Mouse (Mus musculus) hindbrain, embryonic 16.5 days (tissue): ENCODE data around the gene Rflna. TPM values are rescaled to one million over a fixed set of nuclear protein-coding genes. Genes with fewer than 3 reads are reported as not detected.
A peak's percentile ranks its signal among the peaks of the same experiment; 100 is the strongest.

Source experiments
- ATAC-seq: fragments of 200-750 bp; cut with Nextera tagmentation; 2 replicates; pipeline ENCODE4 v1.8.0; 2017; ENCODE audit warnings: moderate TSS enrichment, moderate library complexity
- H3K27ac ChIP-seq: fragments of 300-500 bp; sonication (generic); 2 replicates; pipeline ENCODE4 v1.5.1; 2014; ENCODE audit warnings: low read depth, mild to moderate bottlenecking, control low read depth, low read length, moderate library complexity
- H3K27me3 ChIP-seq: fragments of 300-500 bp; sonication (generic); replicated peaks from 2 replicates; pipeline ENCODE4 v1.6.1; 2014; ENCODE audit warnings: low read length; ENCODE audit not compliant: control insufficient read depth, insufficient read depth
- H3K36me3 ChIP-seq: fragments of 300-500 bp; sonication (generic); 2 replicates; pipeline ENCODE4 v1.6.1; 2014; ENCODE audit warnings: mild to moderate bottlenecking, low read length, moderate library complexity, mixed read lengths; ENCODE audit not compliant: control insufficient read depth, insufficient read depth
- H3K4me1 ChIP-seq: fragments of 300-500 bp; sonication (generic); 2 replicates; pipeline ENCODE4 v1.6.1; 2014; ENCODE audit warnings: low read depth, low read length; ENCODE audit not compliant: control insufficient read depth, insufficient read depth
- H3K4me2 ChIP-seq: fragments of 300-500 bp; sonication (generic); 2 replicates; pipeline ENCODE4 v1.6.1; 2014; ENCODE audit warnings: mild to moderate bottlenecking, low read length, control low read depth, moderate library complexity
- H3K4me3 ChIP-seq: fragments of 300-500 bp; sonication (generic); 2 replicates; pipeline ENCODE4 v1.5.1; 2014; ENCODE audit warnings: mild to moderate bottlenecking, low read length, control low read depth, moderate library complexity
- H3K9ac ChIP-seq: fragments of 300-500 bp; sonication (generic); 2 replicates; pipeline ENCODE4 v1.6.1; 2014; ENCODE audit warnings: low read depth, mild to moderate bottlenecking, control low read depth, low read length, moderate library complexity
- H3K9me3 ChIP-seq: fragments of 300-500 bp; sonication (generic); 2 replicates; pipeline ENCODE4 v1.6.1; 2014; ENCODE audit warnings: mild to moderate bottlenecking, low read length, moderate library complexity; ENCODE audit not compliant: control insufficient read depth
- WGBS: fragments of 180-500 bp; shearing (Covaris S2); extraction: QIAGEN DNeasy Blood & Tissue Kit; methylation state at CpG from one replicate; pipeline ENCODE4 v1.1.7; 2014; 5-methylcytosine and 5-hydroxymethylcytosine counted together
- polyA plus RNA-seq: library from polyadenylated mRNA; unstranded; fragments of >200 nt; fragmentation: Nextera tagmentation; extraction: Ambion mirVana; gene quantifications from 2 replicates; pipeline ENCODE4 v1.2.1, GENCODE M21; 2015

Gene Rflna
- polyA plus RNA-seq, 1 experiment from 2014 or later = 6.9 TPM

- H3K27ac ChIP-seq = peak overlapping the region; percentile 31; the same call in 1 of the 2 replicates
- no peaks in the 10 kb centered on the region for H3K9me3 ChIP-seq
- no peaks in the 10 kb centered on the region for H3K27me3 ChIP-seq
- peak; percentile 58 for ATAC-seq
- WGBS = 48% methylated on average over 14 of the region's 14 CpGs
- H3K4me1 ChIP-seq = peaks cover 18% of the 10 kb centered on the region
- H3K9ac ChIP-seq = no peak overlapping the region
- H3K4me3 ChIP-seq = no peak overlapping the region
- H3K4me2 ChIP-seq = no peak overlapping the region
- no peaks in the 10 kb centered on the region for H3K36me3 ChIP-seq
Measured at GRCm38 (mm10) chr5:124966622-124967332, 36.2 kb upstream of the Rflna start.

DNA sequence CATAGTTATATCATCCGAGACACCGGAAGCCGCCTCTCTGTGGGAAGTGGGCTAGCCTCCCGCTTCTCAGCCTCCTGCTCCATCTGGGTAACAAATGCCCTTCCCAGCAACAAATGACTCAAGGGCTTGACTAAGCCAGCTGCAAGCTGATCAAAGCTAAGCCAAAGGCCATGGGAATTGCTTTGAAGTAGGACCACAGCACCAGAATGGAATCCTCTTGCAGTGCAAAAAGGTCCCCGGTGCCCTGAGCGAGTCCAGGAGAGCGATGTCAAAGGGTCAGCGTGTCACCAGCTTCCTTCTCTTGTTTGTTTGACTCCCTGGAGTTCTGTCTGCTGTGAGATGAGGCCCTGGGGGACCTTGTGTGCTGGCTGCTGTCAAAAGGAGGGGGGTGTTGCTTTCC, 33.2 kb upstream of the Rflna start:
- no peaks in the 10 kb centered on the region for H3K27me3 ChIP-seq
- H3K4me1 ChIP-seq = peaks cover 6% of the 10 kb centered on the region; the same call in 1 of the 2 replicates
- no peak overlapping the region for H3K4me2 ChIP-seq
- no peaks in the 10 kb centered on the region for H3K9me3 ChIP-seq
- no peak for ATAC-seq
- 25% methylated on average over 8 of the region's 8 CpGs for WGBS
- no peaks in the 10 kb centered on the region for H3K36me3 ChIP-seq
- no peak overlapping the region for H3K27ac ChIP-seq
- H3K9ac ChIP-seq = no peak overlapping the region
- no peak overlapping the region for H3K4me3 ChIP-seq

DNA sequence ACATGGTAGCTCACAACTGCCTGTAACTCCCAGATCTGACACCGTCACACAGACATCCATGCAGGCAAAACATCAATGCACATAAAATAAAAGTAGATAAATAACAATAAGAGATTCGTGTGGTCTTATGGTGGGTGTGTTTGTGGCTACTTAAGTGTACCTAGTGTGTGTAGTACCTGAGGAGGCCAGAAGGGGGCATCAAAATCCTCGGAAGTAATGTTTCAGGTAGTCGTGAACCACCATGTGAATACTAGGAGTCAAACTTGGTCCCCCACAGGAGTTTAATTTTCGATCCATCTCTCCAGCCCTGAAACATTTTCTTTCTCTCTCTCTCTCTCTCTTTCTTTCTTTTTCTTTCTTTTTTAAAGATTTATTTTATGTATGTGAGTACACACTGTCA, 16.8 kb upstream of the Rflna start:
- 88% methylated on average over 5 of the region's 5 CpGs for WGBS
- Histone ChIP-seq H3K27me3 (no peaks in the 10 kb centered on the region), H3K9me3 (peaks cover 5% of the 10 kb centered on the region), H3K4me2 (no peak overlapping the region), H3K9ac (no peak overlapping the region), H3K27ac (no peak overlapping the region), H3K4me3 (no peak overlapping the region), H3K36me3 (no peaks in the 10 kb centered on the region), H3K4me1 (no peaks in the 10 kb centered on the region)
- no peak for ATAC-seq

DNA sequence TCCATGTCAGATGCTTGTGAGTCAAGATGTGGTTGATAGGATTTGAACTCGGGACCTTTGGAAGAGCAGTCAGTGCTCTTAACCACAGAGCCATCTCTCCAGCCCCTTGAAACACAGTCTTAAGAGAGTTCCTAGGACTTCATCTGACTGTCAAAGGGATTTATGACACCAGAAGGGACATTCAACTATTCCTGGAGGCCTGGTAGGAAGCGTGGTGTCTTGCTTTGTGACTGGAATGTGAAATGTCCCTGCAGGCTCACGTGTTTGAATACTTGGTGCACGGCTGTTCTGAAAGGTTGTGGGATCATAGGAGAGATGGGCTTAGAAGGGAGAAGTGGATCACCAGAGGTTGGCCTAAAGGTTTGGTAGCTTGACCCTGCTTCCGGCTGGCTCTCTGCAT, 16.4 kb upstream of the Rflna start:
- H3K4me2 ChIP-seq = no peak overlapping the region
- no peak overlapping the region for H3K9ac ChIP-seq
- no peaks in the 10 kb centered on the region for H3K27me3 ChIP-seq
- ATAC-seq = no peak
- no peaks in the 10 kb centered on the region for H3K36me3 ChIP-seq
- no peaks in the 10 kb centered on the region for H3K4me1 ChIP-seq
- H3K4me3 ChIP-seq = no peak overlapping the region
- H3K9me3 ChIP-seq = peaks cover 5% of the 10 kb centered on the region
- WGBS = 84% methylated on average over 5 of the region's 5 CpGs
- no peak overlapping the region for H3K27ac ChIP-seq

- H3K27me3 ChIP-seq = no peaks in the 10 kb centered on the region
- H3K4me2 ChIP-seq = no peak overlapping the region
- no peaks in the 10 kb centered on the region for H3K36me3 ChIP-seq
- H3K4me3 ChIP-seq = no peak overlapping the region
- no peak overlapping the region for H3K9ac ChIP-seq
- H3K4me1 ChIP-seq = no peaks in the 10 kb centered on the region
- no peak overlapping the region for H3K27ac ChIP-seq
- no peak for ATAC-seq
- WGBS = 85% methylated on average over 2 of the region's 2 CpGs
- H3K9me3 ChIP-seq = no peaks in the 10 kb centered on the region
Measured at GRCm38 (mm10) chr5:124989724-124990123, 13.3 kb upstream of the Rflna start.

- Histone ChIP-seq H3K27me3 (no peaks in the 10 kb centered on the region), H3K36me3 (no peaks in the 10 kb centered on the region), H3K9ac (no peak overlapping the region), H3K27ac (no peak overlapping the region), H3K9me3 (no peaks in the 10 kb centered on the region), H3K4me2 (no peak overlapping the region), H3K4me3 (no peak overlapping the region), H3K4me1 (no peaks in the 10 kb centered on the region)
- ATAC-seq = no peak
- 86% methylated on average over 8 of the region's 8 CpGs for WGBS
Measured at GRCm38 (mm10) chr5:124992323-124992722, 10.7 kb upstream of the Rflna start.

DNA sequence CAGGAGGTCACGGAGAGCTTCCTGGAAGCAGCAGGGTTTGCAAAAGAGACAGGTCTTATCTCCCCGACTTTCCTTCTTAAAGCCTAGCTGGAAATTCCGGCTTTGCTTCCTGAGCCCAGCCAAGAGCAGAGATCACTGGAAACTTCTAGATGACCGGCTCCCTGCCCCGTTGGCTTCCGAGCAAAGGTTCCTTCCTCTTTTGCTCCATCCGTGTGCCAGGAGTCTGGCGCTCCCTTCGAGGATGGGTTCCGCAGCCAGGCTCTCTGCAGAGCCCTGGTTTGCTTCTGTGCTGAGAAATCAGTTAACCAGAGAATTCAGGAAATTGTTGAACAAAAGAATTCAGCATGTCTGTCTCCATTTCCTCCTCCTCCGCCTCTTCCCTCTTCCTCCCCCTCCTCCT, 10.1 kb upstream of the Rflna start:
- H3K27me3 ChIP-seq = no peaks in the 10 kb centered on the region
- H3K9me3 ChIP-seq = no peaks in the 10 kb centered on the region
- H3K27ac ChIP-seq = no peak overlapping the region
- H3K4me2 ChIP-seq = no peak overlapping the region
- WGBS = 82% methylated on average over 11 of the region's 11 CpGs
- H3K4me1 ChIP-seq = no peaks in the 10 kb centered on the region
- ATAC-seq = no peak
- no peak overlapping the region for H3K4me3 ChIP-seq
- no peak overlapping the region for H3K9ac ChIP-seq
- H3K36me3 ChIP-seq = no peaks in the 10 kb centered on the region

DNA sequence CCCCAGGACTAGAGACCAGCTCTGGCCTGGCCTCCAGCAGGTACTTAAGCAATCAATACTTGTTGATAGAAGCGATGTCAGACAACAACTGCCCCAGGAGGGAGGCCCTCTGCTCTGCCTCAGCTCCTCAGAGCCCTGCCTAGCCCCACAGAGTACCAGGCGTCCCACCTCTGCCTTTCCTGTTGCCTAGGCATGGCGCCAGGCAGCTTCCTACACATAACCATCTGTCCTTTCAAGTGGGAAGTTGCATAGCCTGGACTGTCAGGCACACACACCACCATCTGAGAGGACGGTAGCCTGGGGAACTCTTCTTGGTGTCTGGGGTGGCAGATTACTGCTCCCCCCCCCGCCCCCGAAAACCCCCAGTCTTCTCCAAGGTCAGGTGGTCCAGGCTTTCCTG, 6.2 kb upstream of the Rflna start:
- no peak overlapping the region for H3K27ac ChIP-seq
- no peak overlapping the region for H3K4me3 ChIP-seq
- no peak overlapping the region for H3K9ac ChIP-seq
- no peaks in the 10 kb centered on the region for H3K4me1 ChIP-seq
- H3K36me3 ChIP-seq = no peaks in the 10 kb centered on the region
- ATAC-seq = no peak
- H3K9me3 ChIP-seq = no peaks in the 10 kb centered on the region
- WGBS = 59% methylated on average over 6 of the region's 6 CpGs
- no peak overlapping the region for H3K4me2 ChIP-seq
- no peaks in the 10 kb centered on the region for H3K27me3 ChIP-seq

DNA sequence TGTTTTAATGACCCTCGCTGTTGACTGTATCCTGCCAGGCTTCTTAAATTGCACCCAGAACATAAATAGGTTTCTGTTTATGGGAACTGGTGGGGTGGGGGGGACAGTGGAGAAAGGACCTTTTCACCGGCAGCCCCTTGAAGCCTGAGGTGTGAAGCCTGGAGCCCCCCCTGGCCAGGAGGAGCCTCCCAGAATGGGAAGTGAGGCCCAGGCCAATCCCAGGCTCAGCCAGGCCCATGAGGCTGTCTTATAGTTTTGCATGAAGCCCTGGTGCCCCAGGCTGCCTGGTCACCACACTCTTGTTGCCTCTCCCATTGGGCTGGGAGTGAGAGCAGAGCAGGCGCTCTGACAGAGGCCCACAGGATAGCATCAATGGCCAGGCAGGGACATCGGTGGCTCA, 5.1 kb upstream of the Rflna start:
- Histone ChIP-seq H3K36me3 (no peaks in the 10 kb centered on the region), H3K4me1 (peaks cover 3% of the 10 kb centered on the region), H3K9ac (no peak overlapping the region), H3K9me3 (no peaks in the 10 kb centered on the region), H3K27ac (no peak overlapping the region), H3K4me3 (no peak overlapping the region), H3K4me2 (no peak overlapping the region), H3K27me3 (no peaks in the 10 kb centered on the region)
- no peak for ATAC-seq
- 94% methylated on average over 4 of the region's 4 CpGs for WGBS
